Mouse (Mus musculus): Measurements from ENCODE around the gene Gabarapl1. TPM values are rescaled to one million over a fixed set of nuclear protein-coding genes. Genes with fewer than 3 reads are reported as not detected.

Gene Gabarapl1
- polyA plus RNA-seq, 1 experiment = 92.0 TPM

DNA sequence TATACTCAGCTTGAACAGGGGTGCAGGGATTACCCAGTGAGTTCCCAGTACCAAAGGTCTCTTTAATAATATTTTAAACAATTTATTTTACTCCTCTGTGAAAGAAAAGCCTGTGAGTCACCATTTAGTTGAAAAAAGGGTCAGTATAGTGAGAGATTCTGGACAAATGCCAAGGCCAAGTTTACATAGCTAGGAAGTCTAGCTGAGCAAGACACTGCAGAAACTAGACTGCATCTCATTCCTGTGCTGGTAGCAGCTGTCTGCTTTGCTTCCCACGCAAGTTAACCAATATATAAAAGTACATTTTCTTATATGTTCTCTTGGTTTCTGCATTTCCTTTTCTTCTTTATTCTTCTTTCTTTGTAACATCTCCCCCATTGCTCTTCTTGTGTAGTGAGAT, 19.6 kb upstream of the Gabarapl1 start:
- Histone ChIP-seq H3K27ac (ENCODE audit: insufficient read depth, low read length) (peak overlapping the region; percentile 87), H3K4me1 (ENCODE audit: control insufficient read depth, insufficient read depth, low read length) (peaks cover 19% of the 10 kb centered on the region), H3K4me3 (ENCODE audit: insufficient read depth, low read length) (no peak overlapping the region)
- TF ChIP-seq CTCF (IDR thresholded peaks at IDR 0.05; ENCODE audit: borderline replicate concordance, insufficient read depth, low read length) = no peak
- no peak for TF ChIP-seq POLR2A (IDR thresholded peaks at IDR 0.05; ENCODE audit: low read depth, low read length)

DNA sequence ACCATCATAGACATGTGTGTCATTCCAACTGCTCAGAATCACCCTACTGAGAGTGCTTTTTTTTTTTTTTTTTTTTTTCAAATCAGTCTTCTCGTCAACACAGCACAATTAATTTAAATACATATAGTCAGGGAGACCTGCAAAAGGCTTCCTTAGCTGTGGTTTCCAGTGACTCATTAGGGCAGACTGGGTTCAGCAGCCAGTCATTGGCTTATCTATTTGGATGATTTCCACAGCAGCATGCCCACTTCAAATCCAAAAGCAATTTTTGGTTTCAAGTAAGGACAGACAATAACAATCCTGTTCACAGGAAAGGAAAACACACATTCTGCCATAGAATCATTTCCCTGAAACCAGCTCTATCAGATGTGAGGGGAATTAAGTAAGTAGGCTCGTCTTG, 18.6 kb upstream of the Gabarapl1 start:
- Histone ChIP-seq H3K27ac (ENCODE audit: insufficient read depth, low read length) (peak overlapping the region; percentile 87; the same call in 1 of the 2 replicates), H3K4me1 (ENCODE audit: control insufficient read depth, insufficient read depth, low read length) (peaks cover 19% of the 10 kb centered on the region), H3K4me3 (ENCODE audit: insufficient read depth, low read length) (no peak overlapping the region)
- TF ChIP-seq CTCF (IDR thresholded peaks at IDR 0.05; ENCODE audit: borderline replicate concordance, insufficient read depth, low read length) (no peak), POLR2A (IDR thresholded peaks at IDR 0.05; ENCODE audit: low read depth, low read length) (no peak)

DNA sequence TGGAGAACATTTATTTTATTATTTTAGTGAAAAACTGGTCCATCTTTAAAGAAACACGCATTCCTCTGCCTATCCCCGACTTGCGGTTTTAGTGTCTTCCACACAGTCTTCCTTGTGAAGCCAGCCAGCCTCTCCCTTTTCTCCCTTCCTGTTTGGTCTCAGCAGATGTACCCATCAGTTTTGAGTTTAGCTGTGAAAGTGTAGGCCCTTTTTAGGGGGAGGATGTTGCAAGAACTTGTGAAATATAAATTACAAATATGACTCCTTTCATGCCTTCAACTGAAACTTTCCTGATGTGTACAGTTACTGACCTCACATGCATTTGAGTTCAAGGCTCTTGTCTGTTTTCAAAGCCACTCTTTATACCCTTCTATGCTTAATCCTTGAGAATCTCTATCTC, 17.9 kb upstream of the Gabarapl1 start:
- Histone ChIP-seq H3K4me1 (ENCODE audit: control insufficient read depth, insufficient read depth, low read length) (peaks cover 19% of the 10 kb centered on the region), H3K27ac (ENCODE audit: insufficient read depth, low read length) (no peak overlapping the region), H3K4me3 (ENCODE audit: insufficient read depth, low read length) (no peak overlapping the region)
- TF ChIP-seq CTCF (IDR thresholded peaks at IDR 0.05; ENCODE audit: borderline replicate concordance, insufficient read depth, low read length) (no peak), POLR2A (IDR thresholded peaks at IDR 0.05; ENCODE audit: low read depth, low read length) (no peak)

DNA sequence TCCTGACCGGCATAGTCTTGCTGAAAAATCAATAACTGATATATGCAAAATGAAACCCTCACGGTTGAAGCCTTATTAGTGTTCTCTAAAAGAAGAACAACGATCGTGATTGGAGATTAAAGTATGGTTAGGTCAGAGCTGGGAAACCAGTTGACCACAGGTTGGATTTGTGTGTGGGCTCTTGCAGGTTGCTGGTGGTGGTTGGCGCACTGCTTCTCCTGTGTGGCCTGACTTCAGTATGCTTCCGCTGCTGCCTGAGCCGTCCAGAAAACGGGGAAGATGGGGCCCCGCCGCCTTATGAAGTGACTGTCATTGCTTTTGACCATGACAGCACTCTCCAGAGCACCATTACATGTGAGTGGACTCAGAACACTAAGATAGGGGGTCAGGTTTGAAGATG, 16.6 kb upstream of the Gabarapl1 start:
- no peak overlapping the region for H3K27ac ChIP-seq (ENCODE audit: insufficient read depth, low read length)
- TF ChIP-seq CTCF (IDR thresholded peaks at IDR 0.05; ENCODE audit: borderline replicate concordance, insufficient read depth, low read length) = no peak
- no peak for TF ChIP-seq POLR2A (IDR thresholded peaks at IDR 0.05; ENCODE audit: low read depth, low read length)
- H3K4me3 ChIP-seq (ENCODE audit: insufficient read depth, low read length) = no peak overlapping the region
- peaks cover 13% of the 10 kb centered on the region for H3K4me1 ChIP-seq (ENCODE audit: control insufficient read depth, insufficient read depth, low read length)

DNA sequence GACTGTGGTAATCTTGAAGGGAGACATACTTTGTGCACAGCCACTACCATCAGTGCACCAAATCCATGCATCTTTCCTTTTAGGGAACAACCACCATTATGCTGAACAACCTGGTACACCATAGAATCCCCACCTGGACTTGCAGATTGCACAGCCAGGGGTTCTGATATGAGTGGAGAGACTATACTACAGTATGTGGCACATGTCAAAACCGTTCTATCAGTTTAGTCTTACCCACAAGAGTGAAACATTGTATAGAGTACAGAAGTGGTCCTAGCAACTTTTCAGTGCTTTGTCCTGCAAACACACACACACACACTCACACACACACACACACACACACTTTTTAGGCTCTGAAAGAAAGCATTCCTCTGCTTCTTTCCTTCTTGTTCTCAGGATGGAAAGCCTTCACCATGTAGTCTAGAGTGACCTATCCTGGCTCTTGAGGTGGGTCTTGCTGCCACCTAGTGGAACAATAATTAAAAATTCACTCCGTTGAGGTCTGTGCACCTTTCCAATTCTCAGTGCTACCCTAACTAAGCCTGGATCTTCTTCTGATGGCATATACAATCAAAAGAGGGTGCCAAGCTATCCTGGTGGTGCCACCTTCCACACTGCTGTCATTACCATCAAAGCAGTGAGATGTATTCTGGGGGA, 15.1 kb upstream of the Gabarapl1 start:
- Histone ChIP-seq H3K27ac (ENCODE audit: insufficient read depth, low read length) (no peak overlapping the region), H3K4me1 (ENCODE audit: control insufficient read depth, insufficient read depth, low read length) (peaks cover 7% of the 10 kb centered on the region), H3K4me3 (ENCODE audit: insufficient read depth, low read length) (no peak overlapping the region)
- TF ChIP-seq POLR2A (IDR thresholded peaks at IDR 0.05; ENCODE audit: low read depth, low read length) (no peak), CTCF (IDR thresholded peaks at IDR 0.05; ENCODE audit: borderline replicate concordance, insufficient read depth, low read length) (no peak)

DNA sequence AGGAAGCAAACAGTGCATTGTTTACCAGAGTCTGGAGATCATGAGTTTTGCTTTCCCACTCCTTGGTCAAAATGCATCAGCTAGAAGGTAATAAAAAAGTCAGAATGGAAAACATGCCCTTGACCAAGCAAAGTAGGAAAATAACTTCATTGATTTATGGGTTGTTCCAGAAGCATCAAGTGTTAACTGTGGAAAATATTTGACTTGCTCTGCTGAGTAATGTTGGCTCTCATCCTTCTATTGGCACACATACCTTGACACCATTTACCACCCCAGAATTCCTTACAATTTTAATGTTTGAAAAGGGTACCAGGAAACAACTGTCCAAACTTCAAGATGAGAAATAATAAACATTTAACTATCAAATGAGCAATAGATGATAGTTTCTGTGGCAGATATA, 6.9 kb upstream of the Gabarapl1 start:
- H3K27ac ChIP-seq (ENCODE audit: insufficient read depth, low read length) = no peak overlapping the region
- H3K4me1 ChIP-seq (ENCODE audit: control insufficient read depth, insufficient read depth, low read length) = no peaks in the 10 kb centered on the region
- no peak overlapping the region for H3K4me3 ChIP-seq (ENCODE audit: insufficient read depth, low read length)
- TF ChIP-seq CTCF (IDR thresholded peaks at IDR 0.05; ENCODE audit: borderline replicate concordance, insufficient read depth, low read length) = no peak
- TF ChIP-seq POLR2A (IDR thresholded peaks at IDR 0.05; ENCODE audit: low read depth, low read length) = no peak

DNA sequence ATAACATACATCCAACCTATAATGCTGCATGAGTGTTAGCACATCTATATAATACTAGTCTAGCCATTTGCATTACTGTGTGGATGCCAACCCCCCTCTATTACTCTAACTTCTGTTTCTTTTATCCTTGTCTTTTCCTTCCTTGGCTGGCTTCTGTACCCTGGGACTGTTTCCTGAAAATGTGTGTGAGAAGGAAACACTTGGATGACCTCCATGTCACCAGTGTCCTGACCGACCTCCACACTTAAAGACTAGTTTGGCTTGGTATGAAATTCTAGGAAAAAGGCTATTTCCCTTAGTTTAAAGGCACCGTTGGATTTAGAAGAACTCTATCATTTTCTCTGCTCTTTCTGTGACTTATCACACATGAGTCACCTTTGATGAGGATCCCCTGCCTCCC, 5.5 kb upstream of the Gabarapl1 start:
- TF ChIP-seq CTCF (IDR thresholded peaks at IDR 0.05; ENCODE audit: borderline replicate concordance, insufficient read depth, low read length) (no peak), POLR2A (IDR thresholded peaks at IDR 0.05; ENCODE audit: low read depth, low read length) (no peak)
- Histone ChIP-seq H3K27ac (ENCODE audit: insufficient read depth, low read length) (no peak overlapping the region), H3K4me3 (ENCODE audit: insufficient read depth, low read length) (no peak overlapping the region), H3K4me1 (ENCODE audit: control insufficient read depth, insufficient read depth, low read length) (0 out of 2 replicates have a peak, but pooled peaks cover under 1% of the 10 kb centered on the region)

DNA sequence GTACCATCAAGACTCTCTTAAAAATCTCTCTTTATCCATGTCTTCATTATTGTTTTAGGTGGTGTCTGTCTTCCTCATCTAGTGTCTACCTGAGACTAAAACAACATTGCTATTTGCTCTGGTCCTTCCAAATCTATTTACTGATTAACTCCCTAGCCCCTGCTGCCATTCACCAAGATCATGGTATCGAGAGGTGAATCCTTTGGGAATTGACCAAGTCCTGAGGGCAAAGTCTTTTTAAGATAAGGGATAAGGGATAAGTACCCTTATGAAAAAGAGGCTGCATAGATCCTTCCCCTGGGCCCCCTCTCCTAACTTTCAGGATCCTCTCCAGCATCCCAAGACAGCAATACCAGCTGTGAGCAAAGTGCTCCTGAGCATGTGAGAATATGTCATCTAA, 3.4 kb upstream of the Gabarapl1 start:
- H3K4me3 ChIP-seq (ENCODE audit: insufficient read depth, low read length) = no peak overlapping the region
- H3K27ac ChIP-seq (ENCODE audit: insufficient read depth, low read length) = no peak overlapping the region
- TF ChIP-seq POLR2A (IDR thresholded peaks at IDR 0.05; ENCODE audit: low read depth, low read length) (no peak), CTCF (IDR thresholded peaks at IDR 0.05; ENCODE audit: borderline replicate concordance, insufficient read depth, low read length) (no peak)
- 0 out of 2 replicates have a peak, but pooled peaks cover 4% of the 10 kb centered on the region for H3K4me1 ChIP-seq (ENCODE audit: control insufficient read depth, insufficient read depth, low read length)

DNA sequence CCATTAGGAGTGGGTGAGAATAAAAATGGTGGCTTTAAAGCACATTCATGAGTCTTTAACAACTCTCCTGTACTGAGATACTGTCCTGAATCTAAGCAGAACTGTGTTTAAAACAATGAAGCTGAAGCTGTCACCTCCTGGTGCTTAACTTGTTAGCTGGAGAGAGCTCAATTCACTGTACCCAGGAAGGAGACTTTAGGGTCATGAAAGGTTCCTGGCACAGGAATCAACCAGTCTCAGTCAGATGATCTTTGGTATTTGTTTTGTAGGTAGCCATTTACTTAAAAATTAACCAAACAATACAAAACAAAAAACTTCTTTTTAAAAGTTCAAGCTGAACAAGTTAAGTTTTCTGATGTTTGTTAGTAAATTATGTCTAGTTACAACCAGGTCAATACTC, 2.7 kb upstream of the Gabarapl1 start:
- TF ChIP-seq CTCF (IDR thresholded peaks at IDR 0.05; ENCODE audit: borderline replicate concordance, insufficient read depth, low read length) (no peak), POLR2A (IDR thresholded peaks at IDR 0.05; ENCODE audit: low read depth, low read length) (no peak)
- Histone ChIP-seq H3K4me3 (ENCODE audit: insufficient read depth, low read length) (no peak overlapping the region), H3K4me1 (ENCODE audit: control insufficient read depth, insufficient read depth, low read length) (peaks cover 6% of the 10 kb centered on the region; the same call in 1 of the 2 replicates), H3K27ac (ENCODE audit: insufficient read depth, low read length) (no peak overlapping the region)

DNA sequence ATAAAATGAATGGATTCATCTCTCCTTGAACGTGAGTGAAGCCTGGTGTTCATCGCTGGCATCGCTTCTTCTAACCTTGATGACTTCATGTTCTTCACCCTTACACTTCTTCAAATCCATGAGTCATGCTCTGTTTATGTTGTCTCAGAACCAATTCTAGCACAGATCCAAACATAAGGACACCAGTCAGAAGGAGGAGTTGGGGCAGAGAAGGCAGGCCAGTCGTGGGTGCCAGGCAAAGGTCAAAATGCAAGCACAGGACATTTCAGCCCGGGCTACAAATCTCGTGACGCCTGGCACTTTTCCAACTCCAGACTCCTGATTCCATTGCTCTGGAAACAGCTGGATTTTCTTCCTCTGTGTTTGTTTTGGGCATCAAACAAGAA, 411 bp upstream of the Gabarapl1 start:
- H3K27ac ChIP-seq (ENCODE audit: insufficient read depth, low read length) = no peak overlapping the region
- H3K4me3 ChIP-seq (ENCODE audit: insufficient read depth, low read length) = peak overlapping the region; percentile 82
- H3K4me1 ChIP-seq (ENCODE audit: control insufficient read depth, insufficient read depth, low read length) = peaks cover 12% of the 10 kb centered on the region
- TF ChIP-seq CTCF (IDR thresholded peaks at IDR 0.05; ENCODE audit: borderline replicate concordance, insufficient read depth, low read length) = no peak
- no peak for TF ChIP-seq POLR2A (IDR thresholded peaks at IDR 0.05; ENCODE audit: low read depth, low read length)

All from embryonic fibroblast, embryonic 13.5 days (primary cell).